Mouse (Mus musculus) midbrain, postnatal 0 days (tissue): ENCODE data around the gene Mex3a. TPM values are rescaled to one million over a fixed set of nuclear protein-coding genes. Genes with fewer than 3 reads are reported as not detected.

Experiments used
- ATAC-seq: fragments of 200-750 bp; cut with Nextera tagmentation; 2 replicates; pipeline ENCODE4 v1.8.0; 2017; ENCODE audit warnings: moderate number of reproducible peaks, mild to moderate bottlenecking, moderate TSS enrichment, moderate library complexity; ENCODE audit not compliant: low FRiP score
- DNase-seq: peaks from one replicate; pipeline ENCODE4 v3.0.0-alpha.2; 2015; ENCODE audit warnings: low spot score
- H3K27ac ChIP-seq: fragments of 300-500 bp; sonication (generic); 2 replicates; pipeline ENCODE4 v1.5.1; 2014; ENCODE audit warnings: low read depth, mild to moderate bottlenecking, low read length, mixed read lengths
- H3K27me3 ChIP-seq: fragments of 300-500 bp; sonication (generic); 2 replicates; pipeline ENCODE4 v1.6.1; 2014; ENCODE audit warnings: low read length, control low read depth, mixed read lengths; ENCODE audit not compliant: insufficient read depth
- H3K36me3 ChIP-seq: fragments of 300-500 bp; sonication (generic); 2 replicates; pipeline ENCODE4 v1.6.1; 2014; ENCODE audit warnings: low read length, control low read depth, mixed read lengths; ENCODE audit not compliant: insufficient read depth
- H3K4me1 ChIP-seq: fragments of 300-500 bp; sonication (generic); 2 replicates; pipeline ENCODE4 v1.6.1; 2014; ENCODE audit warnings: mild to moderate bottlenecking, control low read depth, antibody characterized with exemption, low read length, mixed read lengths; ENCODE audit not compliant: insufficient read depth
- H3K4me2 ChIP-seq: fragments of 300-500 bp; sonication (generic); 2 replicates; pipeline ENCODE4 v1.6.1; 2014; ENCODE audit warnings: low read depth, mild to moderate bottlenecking, low read length, mixed read lengths; ENCODE audit not compliant: poor library complexity, severe bottlenecking
- H3K4me3 ChIP-seq: fragments of 300-500 bp; sonication (generic); 2 replicates; pipeline ENCODE4 v1.5.1; 2014; ENCODE audit warnings: low read depth, mild to moderate bottlenecking, low read length, moderate library complexity
- H3K9ac ChIP-seq: fragments of 300-500 bp; sonication (generic); replicated peaks from 2 replicates; pipeline ENCODE4 v1.6.1; 2014; ENCODE audit warnings: mild to moderate bottlenecking, low read length, moderate library complexity, mixed read lengths; ENCODE audit not compliant: poor library complexity, severe bottlenecking
- H3K9me3 ChIP-seq: fragments of 300-500 bp; sonication (generic); 2 replicates; pipeline ENCODE4 v1.6.1; 2016; ENCODE audit warnings: low read length, control low read depth
- CTCF ChIP-seq: IDR thresholded peaks from 2 replicates; pipeline ENCODE4 v1.5.1; 2016; ENCODE audit warnings: antibody characterized with exemption, mild to moderate bottlenecking
- WGBS: fragments of 180-500 bp; shearing (Covaris S2); extraction: QIAGEN DNeasy Blood & Tissue Kit; methylation state at CpG from one replicate; pipeline ENCODE4 v1.1.7; 2014; 5-methylcytosine and 5-hydroxymethylcytosine counted together
- polyA plus RNA-seq: library from polyadenylated mRNA; unstranded; fragments of >200 nt; fragmentation: Nextera tagmentation; extraction: Ambion mirVana; gene quantifications from 2 replicates; pipeline ENCODE4 v1.2.1, GENCODE M21; 2015
- total RNA-seq: library from RNA; depleted of rRNA; stranded (reverse); fragments of >200 nt; gene quantifications from 2 replicates; pipeline ENCODE4 v1.2.3, GENCODE M21; 2014

Gene Mex3a
- total and polyA plus RNA-seq, 2 experiments from 2014 or later: 16.1 to 56.9 TPM

- Histone ChIP-seq H3K9me3 (no peaks in the 10 kb centered on the region), H3K4me3 (no peak overlapping the region), H3K27me3 (peaks cover 20% of the 10 kb centered on the region), H3K9ac (no peak overlapping the region), H3K27ac (no peak overlapping the region), H3K4me2 (no peak overlapping the region), H3K4me1 (no peaks in the 10 kb centered on the region), H3K36me3 (peaks cover 42% of the 10 kb centered on the region)
- ATAC-seq (no peak), DNase-seq (no peak)
- WGBS: 77% methylated on average over 1 of the region's 1 CpGs
- no peak for TF ChIP-seq CTCF
These were observed 44.8 kb upstream of the Mex3a start for GRCm38 (mm10) chr3:88487396-88487795.

- H3K27me3 ChIP-seq: no peaks in the 10 kb centered on the region
- no peak overlapping the region for H3K27ac ChIP-seq
- H3K4me2 ChIP-seq: no peak overlapping the region
- H3K9ac ChIP-seq: no peak overlapping the region
- ATAC-seq (no peak), DNase-seq (no peak)
- H3K4me3 ChIP-seq: no peak overlapping the region
- peaks cover 6% of the 10 kb centered on the region; the same call in 1 of the 2 replicates for H3K4me1 ChIP-seq
- WGBS: 79% methylated on average over 11 of the region's 11 CpGs
- H3K9me3 ChIP-seq: no peaks in the 10 kb centered on the region
- H3K36me3 ChIP-seq: 0 out of 2 replicates have a peak, but pooled peaks cover 4% of the 10 kb centered on the region
- TF ChIP-seq CTCF: no peak
These were observed 38.3 kb upstream of the Mex3a start for GRCm38 (mm10) chr3:88493706-88494582.

- DNase-seq: peak; percentile 75
- Histone ChIP-seq H3K4me1 (peaks cover 6% of the 10 kb centered on the region; the same call in 1 of the 2 replicates), H3K4me3 (no peak overlapping the region), H3K9me3 (no peaks in the 10 kb centered on the region), H3K9ac (no peak overlapping the region), H3K4me2 (no peak overlapping the region), H3K27me3 (no peaks in the 10 kb centered on the region), H3K27ac (no peak overlapping the region), H3K36me3 (peaks cover 4% of the 10 kb centered on the region; the same call in 1 of the 2 replicates)
- 66% methylated on average over 9 of the region's 9 CpGs for WGBS
- peak; percentile 50; the same call in 1 of the 2 replicates for ATAC-seq
- TF ChIP-seq CTCF: no peak
These were observed 37.2 kb upstream of the Mex3a start for GRCm38 (mm10) chr3:88494836-88495628.

GRCm38 (mm10) chr3:88495741-88496415 is 36.3 kb upstream of the Mex3a start:
- no peak overlapping the region for H3K9ac ChIP-seq
- ATAC-seq: no peak
- 83% methylated on average over 10 of the region's 10 CpGs for WGBS
- peaks cover 6% of the 10 kb centered on the region; the same call in 1 of the 2 replicates for H3K4me1 ChIP-seq
- H3K4me3 ChIP-seq: no peak overlapping the region
- DNase-seq: no peak
- H3K27me3 ChIP-seq: no peaks in the 10 kb centered on the region
- H3K4me2 ChIP-seq: no peak overlapping the region
- no peak for TF ChIP-seq CTCF
- peaks cover 4% of the 10 kb centered on the region; the same call in 1 of the 2 replicates for H3K36me3 ChIP-seq
- no peaks in the 10 kb centered on the region for H3K9me3 ChIP-seq
- no peak overlapping the region for H3K27ac ChIP-seq

GRCm38 (mm10) chr3:88499580-88499979 is 32.6 kb upstream of the Mex3a start:
- DNase-seq: no peak
- H3K27ac ChIP-seq: no peak overlapping the region
- no peaks in the 10 kb centered on the region for H3K9me3 ChIP-seq
- peaks cover 4% of the 10 kb centered on the region; the same call in 1 of the 2 replicates for H3K36me3 ChIP-seq
- no peak overlapping the region for H3K9ac ChIP-seq
- WGBS: 72% methylated on average over 4 of the region's 4 CpGs
- H3K4me1 ChIP-seq: peaks cover 9% of the 10 kb centered on the region; the same call in 1 of the 2 replicates
- H3K4me3 ChIP-seq: no peak overlapping the region
- H3K4me2 ChIP-seq: no peak overlapping the region
- ATAC-seq: no peak
- no peaks in the 10 kb centered on the region for H3K27me3 ChIP-seq
- TF ChIP-seq CTCF: no peak
